Mouse (Mus musculus): Measurements from ENCODE around the gene Crcp.

The Crcp gene

DNA sequence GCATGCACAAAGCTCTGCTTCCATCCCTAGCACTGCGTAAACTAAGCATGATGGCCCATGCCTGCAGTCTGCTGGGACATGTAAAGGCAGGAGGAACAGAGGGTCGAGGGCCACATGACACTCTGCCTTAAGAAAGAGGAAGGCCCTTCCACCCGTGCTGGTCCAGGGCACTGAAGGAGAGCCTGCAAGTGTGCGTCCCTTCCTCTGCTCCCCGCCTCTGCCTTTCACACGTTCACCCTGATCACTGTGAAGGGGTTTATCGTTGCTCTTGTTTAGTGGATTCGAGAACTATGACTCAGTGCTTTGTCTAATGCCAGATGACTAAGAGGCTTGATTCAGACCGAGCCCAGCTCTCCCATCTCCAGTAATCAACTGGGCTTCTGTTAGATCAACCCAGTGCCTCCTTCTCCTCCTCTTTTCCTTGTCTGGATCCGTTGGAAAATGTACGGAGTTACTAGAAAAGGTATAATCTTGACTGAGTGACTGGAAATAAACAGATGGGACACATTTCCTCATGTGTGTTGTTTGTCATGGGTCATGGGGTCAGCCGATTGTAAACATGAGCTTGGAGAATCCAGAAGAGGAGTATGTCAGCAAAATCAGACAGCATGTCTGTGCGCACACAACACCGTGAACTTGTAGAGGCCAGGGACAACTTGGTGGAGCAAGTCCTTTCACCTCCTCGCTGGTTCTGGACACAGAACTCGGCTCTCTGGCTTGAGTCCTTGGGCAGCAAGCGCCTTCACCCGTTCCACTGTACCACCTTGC lies 60.7 kb downstream of the Crcp start:
- DNase-seq (ENCODE audit: low spot score in 2 of 2): peak; percentile 51 to 64

DNA sequence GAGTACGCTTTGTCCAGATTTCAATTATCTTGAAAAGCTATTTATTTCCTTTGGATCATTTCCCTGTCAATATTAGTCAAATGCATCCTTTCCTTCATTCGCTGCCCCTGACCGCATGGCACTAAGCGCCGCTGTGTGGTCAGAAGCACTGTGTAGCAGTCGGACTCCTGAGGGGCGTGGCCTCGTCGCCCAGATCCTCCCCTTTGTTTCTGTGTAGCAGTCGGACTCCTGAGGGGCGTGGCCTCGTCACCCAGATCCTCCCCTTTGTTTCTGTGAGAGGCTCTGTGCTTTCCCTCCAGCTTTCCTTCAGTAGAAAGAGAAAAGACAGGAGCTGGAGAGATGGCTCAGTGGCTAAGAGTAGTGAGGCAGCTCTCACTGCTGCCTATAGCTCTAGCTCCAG lies 67.7 kb downstream of the Crcp start:
- DNase-seq (ENCODE audit: low spot score in 2 of 2): no peak

DNA sequence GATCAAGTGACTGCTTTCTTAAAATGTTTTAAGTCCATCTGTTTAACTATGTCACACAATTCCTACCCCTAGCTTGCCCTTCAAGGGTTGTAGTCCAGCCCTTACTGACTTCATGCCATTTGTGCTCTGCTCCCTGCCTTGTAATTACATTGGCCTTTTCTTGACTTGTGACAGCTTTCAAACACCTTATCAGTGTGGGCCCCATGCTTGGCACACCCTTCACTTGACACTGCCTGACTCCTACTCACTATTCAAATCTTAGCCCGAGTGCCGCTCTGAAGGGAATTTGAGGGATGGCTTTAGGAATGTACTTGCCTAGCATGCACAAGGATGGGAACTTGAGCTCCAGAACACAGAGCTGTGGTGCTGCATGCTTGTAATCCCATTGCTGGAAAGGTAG lies 68.7 kb downstream of the Crcp start:
- DNase-seq (ENCODE audit: low spot score in 2 of 2): no peak

DNA sequence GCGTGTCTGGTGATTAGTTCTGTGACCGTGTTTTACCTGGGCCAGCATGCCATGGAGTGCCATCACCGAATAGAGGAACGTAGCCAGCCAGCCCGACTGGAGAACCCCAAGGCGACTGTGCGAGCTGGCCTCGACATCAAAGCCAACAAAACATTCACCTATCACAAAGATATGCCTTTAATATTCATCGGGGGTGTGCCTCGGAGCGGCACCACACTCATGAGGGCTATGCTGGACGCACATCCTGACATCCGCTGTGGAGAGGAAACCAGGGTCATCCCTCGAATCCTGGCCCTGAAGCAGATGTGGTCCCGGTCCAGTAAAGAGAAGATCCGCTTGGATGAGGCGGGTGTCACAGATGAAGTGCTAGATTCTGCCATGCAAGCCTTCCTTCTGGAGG lies 72.6 kb downstream of the Crcp start:
- DNase-seq (ENCODE audit: low spot score in 2 of 2): no peak

DNA sequence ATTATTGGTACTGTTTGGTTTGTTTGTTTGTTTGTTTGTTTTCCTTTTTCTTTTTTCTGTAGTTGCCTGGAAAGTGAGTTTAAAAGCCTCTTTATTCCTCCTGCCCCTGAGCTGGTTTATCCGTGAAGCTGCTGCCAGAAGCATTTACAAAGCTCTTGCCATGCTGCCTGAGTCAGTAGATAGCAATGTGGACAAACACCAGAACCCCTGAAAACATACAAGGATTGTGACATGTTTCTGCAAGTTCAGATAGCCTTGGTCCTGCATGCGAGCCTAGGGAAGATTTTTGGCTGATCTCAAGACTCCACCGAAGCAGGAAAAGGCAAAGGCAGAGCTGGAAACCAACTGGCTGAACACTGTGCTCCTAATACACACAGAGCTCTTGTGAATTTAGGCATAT lies 80.3 kb downstream of the Crcp start:
- no peak for DNase-seq (ENCODE audit: low spot score in 2 of 2)

Measured in right cerebral cortex, adult 2 months (tissue).